Mouse (Mus musculus) neural tube, postnatal 0 days (tissue): ENCODE results near the gene Wfdc1. TPM values are rescaled to one million over a fixed set of nuclear protein-coding genes. Genes with fewer than 3 reads are reported as not detected.

Experiments used
- polyA plus RNA-seq: library from polyadenylated mRNA; unstranded; fragments of >200 nt; fragmentation: Nextera tagmentation; extraction: Ambion mirVana; gene quantifications from 2 replicates; pipeline ENCODE4 v1.2.1, GENCODE M21; 2015

Gene Wfdc1
- polyA plus RNA-seq = 19.4 and 20.1 TPM in 2 replicates

DNA sequence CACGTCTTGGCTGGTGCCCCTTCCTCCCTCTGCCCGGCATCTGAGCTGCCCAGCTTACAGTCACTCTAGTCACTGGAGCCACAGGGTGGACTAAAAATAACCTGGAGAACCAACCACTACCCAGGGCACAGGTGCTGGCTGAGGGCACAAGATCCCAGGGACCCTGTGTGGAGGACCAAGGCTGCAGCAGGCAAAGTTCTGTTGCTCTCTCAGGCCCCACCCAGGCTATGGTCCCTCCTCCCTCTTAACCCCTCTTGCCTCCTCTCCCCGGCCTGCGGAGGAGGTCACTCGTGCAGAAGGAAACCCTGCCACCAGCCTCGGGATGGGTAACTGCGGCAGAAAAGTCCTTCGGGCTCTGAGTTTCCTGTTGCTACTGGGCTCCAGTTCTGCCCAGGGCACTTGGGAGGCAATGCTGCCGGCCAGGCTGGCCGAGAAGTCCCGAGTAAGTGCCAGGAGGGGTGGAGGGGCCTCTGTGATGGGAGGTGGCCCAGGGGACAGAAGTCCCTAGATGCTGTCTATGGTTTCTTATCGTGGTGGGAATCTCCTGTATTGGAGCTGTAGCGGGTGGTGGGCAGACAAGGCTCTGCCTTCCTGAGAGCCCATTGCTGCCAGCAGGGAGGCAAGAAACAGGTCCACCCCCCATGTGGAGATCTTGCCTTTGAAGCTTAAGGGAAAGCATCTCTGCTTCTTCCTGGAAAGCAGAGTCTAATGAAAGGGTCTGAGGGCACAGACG is at the start of gene Wfdc1:
Gene Wfdc1 (plus strand): TSS at position 147 of the 733 bp plus-strand sequence.

DNA sequence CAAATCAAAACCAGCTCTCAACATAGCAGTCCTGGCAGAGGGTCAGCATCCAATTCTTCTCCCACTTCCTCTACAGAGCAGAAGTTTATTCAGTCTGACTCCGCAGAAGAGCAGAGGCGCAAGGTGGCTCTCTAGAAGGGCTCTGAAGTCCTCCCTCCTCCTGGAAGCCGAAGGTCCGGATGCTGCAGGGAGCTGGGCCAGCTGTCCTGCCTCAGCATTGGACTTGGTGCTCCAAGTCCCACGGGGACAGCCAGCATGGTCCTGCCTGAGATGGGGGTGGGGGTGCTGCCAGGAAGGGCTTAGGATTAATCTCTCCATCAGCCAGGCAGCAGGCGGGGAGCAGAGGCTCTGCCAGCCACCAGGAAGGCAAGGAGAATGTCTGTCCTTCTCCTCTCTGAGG is 30.8 kb upstream of the Wfdc1 start, which contains the start of gene Kcng4:
Gene Kcng4 (minus strand): TSS at position 303 of the 400 bp plus-strand sequence.

DNA sequence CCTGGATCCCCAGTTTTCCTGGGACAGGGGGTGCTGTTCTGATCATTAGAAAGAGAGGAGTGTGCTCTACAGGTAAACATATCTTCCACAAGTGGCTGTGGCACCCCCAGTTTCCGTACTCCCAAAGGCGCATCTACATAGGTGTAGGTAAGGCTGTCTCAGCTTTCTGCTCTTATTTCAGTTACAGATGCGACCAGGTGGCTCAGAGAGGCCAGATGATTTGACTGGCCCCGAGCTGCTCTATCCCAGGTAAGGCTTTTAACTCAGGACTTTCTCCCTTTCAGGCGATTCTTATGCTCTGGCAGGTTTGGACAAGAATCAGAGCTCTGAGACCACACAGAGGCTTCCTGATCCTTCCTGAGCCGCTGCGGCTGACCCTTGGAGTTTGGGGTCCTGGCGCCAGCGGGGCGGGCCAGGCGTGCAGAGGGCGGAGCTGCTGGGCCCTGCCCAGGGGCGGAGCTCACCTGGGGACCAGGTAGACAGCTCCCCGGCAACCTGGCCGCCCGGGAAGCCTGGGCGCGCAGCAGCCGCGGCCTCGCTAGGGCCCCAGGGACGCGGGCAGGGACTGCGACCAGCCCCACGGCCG is 33.5 kb downstream of the Wfdc1 start, which contains the start of gene Atp2c2:
Gene Atp2c2 (plus strand): TSS at position 461 of the 586 bp plus-strand sequence.

Other genes with a start within 250 kb of the Wfdc1 start
- gene Osgin1, start 232.2 kb upstream of the Wfdc1 start, polyA plus RNA-seq = 0.46 and 0.60 TPM in 2 replicates
- gene Necab2, start 219.6 kb upstream of the Wfdc1 start, polyA plus RNA-seq = 58.0 and 62.3 TPM in 2 replicates
- gene Slc38a8, start 164.7 kb upstream of the Wfdc1 start, polyA plus RNA-seq = not detected in 2 replicates
- gene Mbtps1, start 107.6 kb upstream of the Wfdc1 start, polyA plus RNA-seq = 38.1 and 43.1 TPM in 2 replicates
- 89.8 and 103 TPM in 2 replicates for gene Hsdl1, start 91.2 kb upstream of the Wfdc1 start, polyA plus RNA-seq
- 0.41 and 0.52 TPM in 2 replicates for gene Dnaaf1, start 91.1 kb upstream of the Wfdc1 start, polyA plus RNA-seq
- 8.4 and 10.5 TPM in 2 replicates for gene Taf1c, start 61.1 kb upstream of the Wfdc1 start, polyA plus RNA-seq
- gene Adad2, start 53.6 kb upstream of the Wfdc1 start, polyA plus RNA-seq = 0.08 TPM in 1 of 2 replicates, not detected in the other
- gene Kcng4, start 30.7 kb upstream of the Wfdc1 start, polyA plus RNA-seq = 0.19 and 0.27 TPM in 2 replicates
- 0.50 and 0.62 TPM in 2 replicates for gene Atp2c2, start 33.6 kb downstream of the Wfdc1 start, polyA plus RNA-seq
- gene Tldc1, start 112.1 kb downstream of the Wfdc1 start, polyA plus RNA-seq = 8.0 and 9.7 TPM in 2 replicates
- gene Cotl1, start 174.2 kb downstream of the Wfdc1 start, polyA plus RNA-seq = 82.1 and 83.4 TPM in 2 replicates
- 17.1 and 19.6 TPM in 2 replicates for gene Klhl36, start 195.9 kb downstream of the Wfdc1 start, polyA plus RNA-seq
- 84.1 and 95.9 TPM in 2 replicates for gene Usp10, start 244.0 kb downstream of the Wfdc1 start, polyA plus RNA-seq
- not detected in 2 replicates for gene Gm20388, start 244.5 kb downstream of the Wfdc1 start, polyA plus RNA-seq